Mouse (Mus musculus) spleen, embryonic (tissue): ENCODE results near the gene Zfp128.

Experiments
- CTCF ChIA-PET: fragments of 350-600 bp; sonication (Branson Sonifier 250); formaldehyde crosslinking; loops from one replicate; lab custom pipeline; 2022; lab: Charles Lee

The Zfp128 gene

DNA sequence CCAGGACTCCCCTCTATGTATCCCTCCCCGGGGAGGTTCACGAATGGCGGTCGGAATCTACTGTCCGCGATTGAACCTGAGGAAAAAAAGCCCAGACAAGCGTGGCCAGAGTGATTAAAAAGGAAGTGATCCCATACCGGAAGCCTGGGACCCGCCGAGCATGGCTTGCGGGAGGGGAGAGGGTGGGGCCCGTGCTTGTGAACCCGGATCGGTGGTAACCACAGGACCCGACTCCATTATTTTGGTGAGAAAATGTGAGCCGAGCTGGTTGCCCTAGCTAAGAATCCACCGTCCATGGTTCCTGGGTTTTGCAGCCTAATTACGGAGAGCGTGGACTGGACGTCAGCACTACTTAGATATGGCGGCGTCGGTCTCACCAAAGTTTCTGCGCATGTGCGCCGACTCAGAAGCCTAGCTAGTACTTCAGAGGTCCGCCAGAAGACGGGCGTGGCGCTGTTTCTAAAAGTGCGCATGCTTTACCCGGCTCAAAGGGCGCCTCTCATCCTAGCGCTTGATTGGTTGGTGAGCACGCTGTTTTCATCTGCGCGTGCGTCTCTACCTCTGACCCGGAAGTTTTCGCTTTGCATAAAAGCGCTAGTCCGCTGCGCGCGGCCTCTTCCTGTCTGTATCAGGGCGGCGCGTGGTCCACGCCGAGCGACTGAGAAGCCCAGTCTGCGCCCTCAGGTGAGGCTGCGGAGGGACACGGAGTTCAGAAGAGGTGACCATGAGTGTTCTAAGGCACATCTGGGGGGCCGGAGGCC lies 40.9 kb downstream of the Zfp128 start, which contains the start of gene Rps5:
Gene Rps5, plus strand, starts transcription at position 586 of the 761 bp plus-strand sequence.
- CTCF ChIA-PET = interaction anchor here (0.6 kb wide), 1 partner anchor 43 kb away, joined by 3 read pairs; no protein-coding TSS in a partner anchor

- CTCF ChIA-PET = interaction anchor here (0.6 to 0.9 kb wide), 2 partner anchors 13 to 44 kb away, joined by 3 read pairs; no protein-coding TSS in a partner anchor
These were observed 41.8 kb downstream of the Zfp128 start for GRCm38 (mm10) chr7:12922729-12923128.

DNA sequence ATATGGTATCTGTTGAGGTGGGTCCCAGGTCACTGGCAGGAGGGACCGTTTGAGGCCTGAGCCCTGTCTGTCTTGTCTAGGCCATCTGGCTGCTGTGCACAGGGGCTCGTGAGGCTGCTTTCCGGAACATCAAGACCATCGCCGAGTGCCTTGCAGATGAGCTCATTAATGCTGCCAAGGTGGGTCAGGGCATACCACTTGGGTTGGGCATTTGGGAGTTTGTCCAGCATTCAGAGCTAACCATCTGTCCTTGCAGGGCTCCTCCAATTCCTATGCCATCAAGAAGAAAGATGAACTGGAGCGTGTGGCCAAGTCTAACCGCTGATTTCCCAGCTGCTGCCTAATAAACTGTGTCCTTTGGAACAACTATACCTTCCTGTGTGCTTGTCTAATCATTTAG lies 45.3 kb downstream of the Zfp128 start:
- CTCF ChIA-PET = no interaction called here

DNA sequence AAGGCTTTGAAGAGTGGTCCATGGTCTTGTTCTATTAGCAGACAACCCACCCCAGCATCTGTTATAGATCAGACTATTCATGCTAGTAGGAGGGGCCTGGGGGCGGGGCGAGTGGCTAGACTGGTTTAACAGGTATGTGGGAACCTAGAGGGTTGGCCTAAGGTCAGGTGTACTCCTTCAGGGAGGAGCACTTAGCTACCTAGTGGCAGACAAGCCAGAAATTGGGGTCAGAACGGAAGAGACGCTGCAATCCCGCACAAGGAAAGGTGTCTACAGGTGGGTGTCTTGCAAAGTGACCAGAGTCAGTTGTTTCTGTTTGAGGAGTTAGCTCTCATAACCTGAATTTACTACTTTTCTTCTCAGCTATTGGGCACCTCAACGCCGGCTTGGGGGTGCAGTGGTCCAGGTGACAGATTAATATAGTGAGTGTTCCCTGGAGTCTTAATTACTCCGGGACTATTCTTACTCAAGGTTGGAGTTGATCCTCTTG lies 46.3 kb downstream of the Zfp128 start, which contains the start of gene Rnf225:
Gene Rnf225, plus strand, starts transcription at position 226 of the 490 bp plus-strand sequence.
- CTCF ChIA-PET = no interaction called here

DNA sequence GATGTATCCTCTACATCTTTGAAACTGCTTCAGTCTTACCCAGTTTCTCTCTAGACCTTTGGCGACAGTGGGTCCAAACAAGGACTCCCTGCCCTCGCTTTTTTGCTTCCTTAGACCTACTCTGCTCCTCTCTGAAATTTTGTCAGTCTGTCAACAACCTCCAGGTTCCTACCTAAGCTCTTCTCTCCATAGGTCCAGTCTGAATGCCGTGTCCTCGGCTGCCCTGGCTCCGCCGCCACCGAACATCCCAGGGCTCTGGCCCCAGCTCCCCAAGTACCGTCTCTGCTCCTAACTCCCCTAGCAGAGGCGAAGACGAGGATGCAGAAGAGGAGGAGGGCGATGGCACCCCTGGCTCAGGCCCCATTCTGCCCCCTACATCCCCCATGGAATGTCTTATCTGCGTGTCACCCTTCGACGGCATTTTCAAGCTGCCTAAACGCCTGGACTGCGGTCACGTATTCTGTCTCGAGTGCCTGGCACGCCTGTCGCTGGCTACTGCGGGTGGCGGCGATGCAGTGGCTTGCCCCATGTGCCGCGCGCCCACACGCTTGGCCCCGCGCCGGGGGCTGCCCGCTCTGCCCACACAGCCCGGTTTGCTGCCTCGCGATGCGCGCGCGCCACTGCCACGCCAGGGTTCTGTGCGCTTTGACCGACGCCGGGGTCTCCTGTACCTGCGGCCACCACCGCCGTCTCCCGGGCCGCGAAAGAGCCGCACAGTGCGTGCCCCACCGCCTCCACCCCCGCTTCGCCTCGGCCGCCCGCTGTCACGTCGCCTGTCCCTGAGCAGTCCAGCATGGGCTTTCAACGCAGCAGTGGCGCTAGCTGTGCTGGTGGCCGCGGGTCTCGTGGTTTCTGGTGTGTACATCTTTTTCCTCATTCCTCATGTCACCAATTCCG lies 47.0 kb downstream of the Zfp128 start:
- CTCF ChIA-PET = no interaction called here

- CTCF ChIA-PET = no interaction called here
These were observed 52.7 kb downstream of the Zfp128 start for GRCm38 (mm10) chr7:12933615-12934140.

DNA sequence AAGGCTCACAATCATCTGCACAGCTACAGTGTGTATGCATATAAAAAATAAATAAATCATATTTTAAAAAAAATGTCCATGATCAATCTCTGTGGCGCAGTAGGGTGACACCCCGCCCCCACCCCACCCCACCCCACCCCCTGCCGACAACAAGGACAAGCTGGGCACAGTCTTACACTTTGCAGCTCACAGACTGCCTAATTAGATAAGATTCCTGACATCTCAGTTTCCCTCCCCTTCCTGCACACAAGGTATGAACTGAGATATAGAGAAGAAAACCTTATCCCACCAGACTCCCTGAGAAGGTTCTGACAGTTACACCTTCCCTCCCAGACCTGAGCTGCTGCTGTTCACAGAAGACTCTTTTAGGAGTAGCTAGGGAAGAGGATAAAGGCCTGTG lies 53.8 kb downstream of the Zfp128 start:
- CTCF ChIA-PET = no interaction called here

DNA sequence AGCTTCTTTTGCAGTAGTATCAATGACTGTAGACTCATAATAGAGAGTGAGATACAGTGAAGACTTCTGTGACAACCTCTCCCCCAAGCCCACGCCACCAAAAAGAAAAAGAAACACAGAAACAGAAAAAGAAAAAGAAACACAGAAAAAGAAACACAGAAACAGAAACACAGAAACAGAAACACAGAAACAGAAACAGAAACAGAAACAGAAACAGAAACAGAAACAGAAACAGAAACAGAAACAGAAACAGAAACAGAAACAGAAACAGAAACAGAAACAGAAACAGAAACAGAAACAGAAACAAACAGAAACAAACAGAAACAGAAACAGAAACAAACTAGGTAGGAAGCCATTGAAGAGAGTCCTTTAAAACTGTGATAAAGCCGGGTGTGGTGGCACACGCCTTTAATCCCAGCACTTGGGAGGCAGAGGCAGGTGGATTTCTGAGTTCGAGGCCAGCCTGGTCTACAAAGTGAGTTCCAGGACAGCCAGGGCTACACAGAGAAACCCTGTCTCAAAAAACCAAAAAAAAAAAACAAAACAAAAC lies 56.4 kb downstream of the Zfp128 start:
- CTCF ChIA-PET = interaction anchor here (0.7 kb wide), 1 partner anchor 19 kb away, joined by 3 read pairs; no protein-coding TSS in a partner anchor

DNA sequence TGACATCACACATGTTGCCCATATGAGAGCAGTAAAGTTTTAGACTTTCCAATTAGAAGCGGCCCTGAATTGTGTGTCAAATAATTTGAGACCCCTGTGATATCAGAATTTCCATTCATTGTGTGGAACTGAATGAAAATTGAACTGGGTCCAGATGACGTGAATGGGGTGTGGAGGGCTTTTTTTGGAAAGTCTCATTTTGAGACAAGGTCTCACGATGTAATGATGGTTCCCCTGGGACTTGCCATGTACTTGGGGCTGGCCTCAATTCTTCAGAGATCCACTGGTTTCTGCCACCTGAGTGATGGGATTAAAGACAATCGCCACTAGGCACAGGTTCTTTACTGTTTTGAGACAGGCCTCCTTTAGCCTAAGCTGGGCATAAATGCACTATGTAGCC lies 59.6 kb downstream of the Zfp128 start:
- CTCF ChIA-PET = no interaction called here
